Mouse (Mus musculus) intestine, postnatal 0 days (tissue): ENCODE measurements around the gene Wasf1. TPM values are rescaled to one million over a fixed set of nuclear protein-coding genes. Genes with fewer than 3 reads are reported as not detected.

ENCODE experiments used
- ATAC-seq: fragments of 200-750 bp; cut with Nextera tagmentation; 2 replicates; pipeline ENCODE4 v1.8.0; 2017; ENCODE audit warnings: mild to moderate bottlenecking, moderate TSS enrichment, moderate library complexity
- H3K27ac ChIP-seq: fragments of 300-500 bp; sonication (generic); 2 replicates; pipeline ENCODE4 v1.5.1; 2014; ENCODE audit warnings: mild to moderate bottlenecking, low read depth, low read length, moderate library complexity
- H3K27me3 ChIP-seq: fragments of 300-500 bp; sonication (generic); replicated peaks from 2 replicates; pipeline ENCODE4 v1.6.1; 2014; ENCODE audit warnings: low read length, mixed read lengths; ENCODE audit not compliant: control insufficient read depth, insufficient read depth
- H3K36me3 ChIP-seq: fragments of 300-500 bp; sonication (generic); 2 replicates; pipeline ENCODE4 v1.6.1; 2014; ENCODE audit warnings: mild to moderate bottlenecking, moderate library complexity; ENCODE audit not compliant: control insufficient read depth, insufficient read depth
- H3K4me1 ChIP-seq: fragments of 300-500 bp; sonication (generic); replicated peaks from 2 replicates; pipeline ENCODE4 v1.6.1; 2014; ENCODE audit warnings: antibody characterized with exemption, low read length, mixed read lengths; ENCODE audit not compliant: control insufficient read depth, insufficient read depth
- H3K4me2 ChIP-seq: fragments of 300-500 bp; sonication (generic); replicated peaks from 2 replicates; pipeline ENCODE4 v1.6.1; 2014; ENCODE audit warnings: low read depth, mild to moderate bottlenecking, moderate library complexity
- H3K4me3 ChIP-seq: fragments of 300-500 bp; sonication (generic); 2 replicates; pipeline ENCODE4 v1.5.1; 2014; ENCODE audit warnings: low read depth, low read length
- H3K9ac ChIP-seq: fragments of 300-500 bp; sonication (generic); 2 replicates; pipeline ENCODE4 v1.6.1; 2014; ENCODE audit warnings: mild to moderate bottlenecking, low read depth, low read length
- H3K9me3 ChIP-seq: fragments of 300-500 bp; sonication (generic); 2 replicates; pipeline ENCODE4 v1.6.1; 2016; ENCODE audit warnings: mixed run types; ENCODE audit not compliant: control insufficient read depth
- CTCF ChIP-seq: sonication (generic); IDR thresholded peaks from 2 replicates; pipeline ENCODE4 v1.5.1; 2016; ENCODE audit warnings: low read depth, mild to moderate bottlenecking, control low read depth, antibody characterized with exemption, moderate library complexity
- WGBS: fragments of 180-500 bp; shearing (Covaris S2); extraction: QIAGEN DNeasy Blood & Tissue Kit; methylation state at CpG from one replicate; pipeline ENCODE4 v1.1.7; 2014; 5-methylcytosine and 5-hydroxymethylcytosine counted together
- polyA plus RNA-seq: library from polyadenylated mRNA; unstranded; fragments of >200 nt; fragmentation: Nextera tagmentation; extraction: Ambion mirVana; gene quantifications from 2 replicates; pipeline ENCODE4 v1.2.1, GENCODE M21; 2015

The Wasf1 gene
- polyA plus RNA-seq, 1 experiment from 2014 or later = 4.6 TPM

DNA sequence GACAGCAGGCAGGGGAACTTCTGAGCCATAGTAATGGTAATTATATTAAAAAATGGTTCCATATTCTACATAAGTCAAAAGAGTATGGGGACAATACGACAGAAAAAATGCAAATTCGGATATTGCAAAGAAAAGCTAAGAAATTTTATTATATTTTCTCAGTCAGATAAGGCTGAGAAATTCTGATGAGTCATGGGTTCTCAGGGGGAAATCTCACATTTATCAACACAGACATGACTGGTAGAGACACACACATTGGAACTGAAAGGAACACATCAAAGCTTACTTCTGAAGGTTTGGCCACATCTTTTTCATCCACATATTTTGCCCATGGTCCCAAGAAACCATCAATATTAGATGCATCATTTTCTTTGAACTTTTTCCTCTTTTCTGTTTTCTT lies 32.6 kb upstream of the Wasf1 start:
- Histone ChIP-seq H3K4me1 (no peaks in the 10 kb centered on the region), H3K36me3 (peaks cover 30% of the 10 kb centered on the region), H3K4me2 (no peak overlapping the region), H3K9me3 (no peaks in the 10 kb centered on the region), H3K27ac (no peak overlapping the region), H3K4me3 (no peak overlapping the region), H3K27me3 (no peaks in the 10 kb centered on the region), H3K9ac (no peak overlapping the region)
- WGBS = 77% methylated on average over 2 of the region's 2 CpGs
- no peak for TF ChIP-seq CTCF
- ATAC-seq = no peak

DNA sequence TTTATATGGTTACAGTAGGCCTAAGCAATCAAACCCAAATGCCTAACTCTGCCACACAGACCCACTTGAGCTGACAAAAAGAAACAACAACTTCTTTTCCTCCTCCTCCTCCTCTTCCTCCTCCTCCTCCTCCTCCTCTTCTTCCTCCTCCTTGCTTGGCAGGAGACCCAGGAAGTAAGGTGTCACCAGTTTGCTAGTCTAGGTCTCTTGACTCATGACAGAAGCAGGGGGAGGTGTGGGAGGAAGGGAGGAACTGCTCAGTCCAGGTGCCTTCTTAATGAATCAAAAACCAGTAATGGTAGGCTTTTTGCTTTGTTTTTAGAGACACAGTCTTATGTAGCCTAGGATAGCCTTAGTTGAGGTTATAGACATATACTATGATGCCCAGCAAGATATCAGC lies 32.1 kb upstream of the Wasf1 start:
- Histone ChIP-seq H3K4me3 (no peak overlapping the region), H3K4me2 (no peak overlapping the region), H3K36me3 (peaks cover 28% of the 10 kb centered on the region), H3K27ac (no peak overlapping the region), H3K27me3 (no peaks in the 10 kb centered on the region), H3K9ac (no peak overlapping the region), H3K9me3 (no peaks in the 10 kb centered on the region), H3K4me1 (no peaks in the 10 kb centered on the region)
- ATAC-seq = no peak
- no peak for TF ChIP-seq CTCF

DNA sequence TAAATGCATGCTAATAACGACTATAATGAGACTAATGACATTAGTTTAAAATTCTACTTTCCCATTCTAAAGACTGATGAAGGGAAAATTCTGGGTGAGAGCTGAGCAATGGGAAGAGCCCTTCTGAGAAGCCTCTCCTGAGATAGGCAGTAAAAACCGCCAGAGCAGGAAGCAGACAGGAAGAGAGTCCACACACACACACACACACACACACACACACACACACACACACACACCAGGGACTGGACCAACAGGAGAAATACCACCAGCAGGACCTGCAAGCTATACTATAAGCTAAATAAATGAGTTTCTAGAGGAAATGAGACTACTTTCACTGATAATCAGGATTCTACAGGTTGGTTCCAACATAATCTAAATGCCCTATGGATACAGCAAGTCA lies 27.7 kb upstream of the Wasf1 start:
- no peak for ATAC-seq
- Histone ChIP-seq H3K9ac (no peak overlapping the region), H3K4me2 (no peak overlapping the region), H3K27ac (no peak overlapping the region), H3K36me3 (no peaks in the 10 kb centered on the region), H3K27me3 (no peaks in the 10 kb centered on the region), H3K4me3 (no peak overlapping the region), H3K9me3 (no peaks in the 10 kb centered on the region), H3K4me1 (no peaks in the 10 kb centered on the region)
- whole genome bisulfite sequencing = 68% methylated on average over 2 of the region's 2 CpGs
- no peak for TF ChIP-seq CTCF

DNA sequence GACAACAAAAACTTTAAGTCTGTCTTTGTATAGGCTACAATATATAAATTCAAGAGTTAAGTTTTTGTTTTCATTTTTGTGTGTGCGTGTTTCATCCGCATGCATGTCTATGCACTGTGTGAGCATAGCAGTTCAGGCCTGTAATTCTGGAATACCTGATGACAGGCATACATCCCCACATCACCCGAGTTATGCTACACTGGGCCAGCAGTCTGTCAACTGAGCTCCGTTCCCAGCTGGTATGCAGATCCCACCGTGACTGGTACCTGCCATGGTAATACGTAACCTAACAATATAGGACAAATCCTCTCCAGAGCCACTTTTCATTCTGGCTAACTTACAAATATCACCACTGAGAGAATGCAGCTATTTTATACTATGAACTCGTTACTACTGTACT lies 26.6 kb upstream of the Wasf1 start:
- Histone ChIP-seq H3K36me3 (no peaks in the 10 kb centered on the region), H3K9me3 (no peaks in the 10 kb centered on the region), H3K4me2 (no peak overlapping the region), H3K4me1 (no peaks in the 10 kb centered on the region), H3K9ac (no peak overlapping the region), H3K27ac (no peak overlapping the region), H3K4me3 (no peak overlapping the region), H3K27me3 (no peaks in the 10 kb centered on the region)
- TF ChIP-seq CTCF = no peak
- 92% methylated on average over 7 of the region's 7 CpGs for WGBS
- ATAC-seq = no peak

DNA sequence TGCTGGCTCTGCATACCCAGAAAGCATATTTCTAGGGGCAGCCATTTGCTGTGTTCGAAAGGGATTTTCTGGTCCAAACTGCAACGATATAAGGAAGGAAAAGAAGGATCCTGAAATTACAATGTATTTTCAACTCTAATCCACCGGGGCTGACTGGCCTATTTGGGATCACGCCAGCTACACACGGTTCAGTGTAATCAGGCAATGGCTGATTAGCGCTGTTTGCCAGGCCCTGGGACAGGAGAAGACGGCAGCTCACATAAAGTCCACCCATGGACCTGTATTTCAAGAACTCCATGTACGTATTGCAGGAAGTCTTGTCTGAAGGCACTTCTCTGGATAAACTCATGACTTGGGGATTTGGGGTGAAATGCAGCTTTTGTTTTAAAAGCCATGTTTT lies 25.7 kb upstream of the Wasf1 start:
- Histone ChIP-seq H3K4me2 (no peak overlapping the region), H3K9ac (no peak overlapping the region), H3K36me3 (no peaks in the 10 kb centered on the region), H3K27me3 (no peaks in the 10 kb centered on the region), H3K4me1 (no peaks in the 10 kb centered on the region), H3K4me3 (no peak overlapping the region), H3K9me3 (no peaks in the 10 kb centered on the region), H3K27ac (no peak overlapping the region)
- WGBS = 77% methylated on average over 8 of the region's 8 CpGs
- no peak for TF ChIP-seq CTCF
- no peak for ATAC-seq

DNA sequence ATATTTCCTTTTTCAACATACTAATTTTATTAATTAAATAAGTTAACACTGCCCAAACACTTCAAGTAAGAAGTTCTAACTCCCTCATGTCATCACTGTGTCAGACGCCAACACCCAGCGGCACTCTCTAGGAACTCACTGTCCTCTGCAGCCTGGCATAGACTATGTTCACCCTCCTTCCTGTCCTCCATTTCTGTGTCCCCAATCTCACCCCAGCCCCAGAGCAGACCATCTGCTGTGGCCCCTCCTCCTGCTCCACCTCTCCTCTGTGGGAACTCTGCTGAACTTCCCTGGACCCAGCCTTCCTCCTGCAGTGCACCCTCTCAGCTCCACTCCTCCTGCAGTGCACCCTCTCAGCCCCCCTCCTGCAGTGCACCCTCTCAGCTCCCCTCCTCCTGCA lies 15.2 kb upstream of the Wasf1 start:
- Histone ChIP-seq H3K4me2 (no peak overlapping the region), H3K9ac (no peak overlapping the region), H3K4me3 (no peak overlapping the region), H3K36me3 (peaks cover 14% of the 10 kb centered on the region; the same call in 1 of the 2 replicates), H3K27ac (no peak overlapping the region), H3K4me1 (no peaks in the 10 kb centered on the region), H3K9me3 (0 out of 2 replicates have a peak, but pooled peaks cover 4% of the 10 kb centered on the region), H3K27me3 (no peaks in the 10 kb centered on the region)
- no peak for ATAC-seq
- 86% methylated on average over 2 of the region's 2 CpGs for WGBS
- TF ChIP-seq CTCF = no peak

DNA sequence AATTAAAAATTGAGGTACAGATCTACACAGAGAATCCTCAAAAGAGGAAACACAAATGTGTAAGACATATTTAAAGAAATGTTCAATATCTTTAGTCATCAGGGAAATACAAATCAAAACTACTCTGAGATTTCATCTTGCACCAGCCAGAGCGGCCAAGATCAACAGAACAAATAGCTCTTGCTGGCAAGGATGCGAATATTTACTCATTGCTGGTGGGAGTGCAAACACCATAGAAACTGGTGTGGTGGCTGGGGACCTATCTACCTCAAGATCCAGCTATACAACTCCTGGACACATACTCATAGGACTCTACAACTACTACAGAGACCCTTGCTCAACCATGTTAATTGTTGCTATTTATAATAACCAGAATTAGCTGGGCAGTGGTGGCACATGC lies 12.0 kb upstream of the Wasf1 start:
- WGBS = 64% methylated on average over 2 of the region's 2 CpGs
- Histone ChIP-seq H3K4me3 (no peak overlapping the region), H3K36me3 (peaks cover 4% of the 10 kb centered on the region; the same call in 1 of the 2 replicates), H3K27ac (no peak overlapping the region), H3K9ac (no peak overlapping the region), H3K9me3 (no peaks in the 10 kb centered on the region), H3K4me2 (no peak overlapping the region), H3K4me1 (no peaks in the 10 kb centered on the region), H3K27me3 (no peaks in the 10 kb centered on the region)
- no peak for TF ChIP-seq CTCF
- ATAC-seq = no peak
